Mouse (Mus musculus) erythroid progenitor cell, adult 5-6 weeks (primary cell): Measurements from ENCODE around the gene Napa. TPM values are rescaled to one million over a fixed set of nuclear protein-coding genes. Genes with fewer than 3 reads are reported as not detected.

ENCODE experiments used
- ATAC-seq: replicated peaks from 2 replicates; pipeline ENCODE4 v1.8.0; 2016; ENCODE audit warnings: moderate number of reproducible peaks, mild to moderate bottlenecking, moderate TSS enrichment, inconsistent platforms; ENCODE audit not compliant: poor library complexity, low FRiP score, severe bottlenecking
- total RNA-seq, 2 experiments: library from RNA; stranded (forward) in 1 of 2; stranded (reverse) in 1 of 2; fragments of 150-400 nt in 1 of 2; fragments of 186-747, 209-891 nt in 1 of 2; gene quantifications; 2 replicates each; pipeline versions ENCODE4 v1.2.3 to v1.2.4; 2015 to 2017; ENCODE audit warnings: low replicate concordance in 2 of 2

The Napa gene
- total RNA-seq (2015; ENCODE audit: low replicate concordance) (282 and 315 TPM in 2 replicates), total RNA-seq (2017; ENCODE audit: low replicate concordance) (141 and 162 TPM in 2 replicates)

- peak; percentile 85 for ATAC-seq
Observed at GRCm38 (mm10) chr7:16098021-16099017, at the start of gene Napa. Gene Napa (plus strand): TSS chr7:16098458.

DNA sequence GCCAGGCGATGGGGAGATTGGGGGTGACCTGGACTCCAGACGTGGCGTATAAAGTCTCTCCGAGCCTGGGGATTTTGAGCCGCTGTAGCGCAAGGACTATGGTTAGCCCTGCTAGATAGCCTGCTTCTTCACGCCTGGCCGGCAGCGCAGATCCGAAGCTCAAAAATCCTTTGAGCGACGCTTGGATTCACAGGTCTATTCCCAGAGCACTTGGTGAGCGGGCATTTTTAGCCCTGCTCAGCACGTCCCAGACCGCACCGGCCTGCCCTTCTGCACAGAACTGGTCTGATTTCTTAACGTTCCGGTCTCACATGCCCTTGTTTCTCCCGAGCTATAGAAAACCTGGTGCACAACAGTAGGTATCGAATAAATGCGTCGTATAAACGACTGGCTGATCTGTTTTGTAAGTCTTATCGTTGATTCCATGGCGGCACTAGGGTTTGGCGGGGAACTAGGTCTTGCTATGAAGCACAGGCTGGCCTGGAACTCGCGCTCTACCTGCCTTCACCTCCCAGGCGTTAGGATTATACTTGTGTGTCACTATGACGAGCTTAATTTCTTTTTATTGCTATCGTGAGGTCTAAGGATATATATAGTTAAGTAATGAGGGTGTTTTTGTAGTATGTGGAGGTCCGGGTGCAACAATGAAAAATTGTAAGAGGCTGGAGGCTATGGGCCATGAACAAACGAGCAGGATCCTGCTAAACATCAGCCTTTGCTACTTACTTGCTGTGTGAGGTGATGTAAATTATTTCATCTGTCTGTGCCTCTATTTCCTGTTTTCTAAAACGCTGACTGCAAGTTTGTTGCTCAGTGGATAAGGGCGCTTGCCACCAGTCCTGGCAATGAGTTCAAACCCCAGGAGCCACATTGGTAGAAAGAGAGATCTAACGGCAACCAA lies 49.3 kb upstream of the Napa start:
- 0 out of 2 replicates have a peak, but pooled peaks have one; percentile 3 for ATAC-seq

- no peak for ATAC-seq
Observed at GRCm38 (mm10) chr7:16049576-16049915, 48.7 kb upstream of the Napa start.

GRCm38 (mm10) chr7:16050600-16050999 lies 47.7 kb upstream of the Napa start:
- no peak for ATAC-seq

DNA sequence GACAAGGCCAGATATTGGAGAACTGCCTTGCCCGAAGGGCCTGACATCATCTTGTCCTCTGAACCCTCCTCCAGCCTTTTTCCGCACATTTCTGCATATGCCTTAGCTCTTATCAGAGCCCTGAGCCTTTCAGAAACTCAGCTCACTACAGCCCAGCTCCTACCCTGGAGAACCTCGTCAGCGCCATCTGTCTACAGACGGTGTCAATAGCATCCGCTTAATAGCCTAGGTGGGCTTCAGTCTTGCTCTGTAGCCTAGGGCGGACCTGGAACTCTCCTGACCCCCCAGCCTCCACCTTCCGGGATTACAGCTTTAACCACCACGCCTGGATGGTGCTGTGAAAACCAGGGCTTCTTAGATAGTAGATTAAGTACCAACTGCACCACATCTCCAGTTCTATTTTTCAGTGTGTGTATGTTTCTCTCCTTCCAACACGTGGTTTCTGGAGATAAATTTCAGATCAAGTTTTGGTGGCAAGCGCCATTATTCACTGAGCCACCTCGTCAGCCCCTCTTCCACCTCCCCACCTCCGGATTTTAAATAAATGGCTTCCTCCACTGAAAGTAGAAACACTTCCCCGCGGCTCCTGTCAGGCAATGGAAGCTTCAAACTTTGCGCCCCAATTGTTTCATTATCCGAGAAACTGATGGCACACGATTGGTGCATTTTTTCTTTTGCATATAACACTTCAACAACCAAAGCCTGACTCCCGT lies 46.2 kb upstream of the Napa start:
- peak; percentile 63 for ATAC-seq

- ATAC-seq: peak; percentile 74
Observed at GRCm38 (mm10) chr7:16052684-16053083, 45.6 kb upstream of the Napa start.

- no peak for ATAC-seq
Observed at GRCm38 (mm10) chr7:16053105-16053504, 45.2 kb upstream of the Napa start.

DNA sequence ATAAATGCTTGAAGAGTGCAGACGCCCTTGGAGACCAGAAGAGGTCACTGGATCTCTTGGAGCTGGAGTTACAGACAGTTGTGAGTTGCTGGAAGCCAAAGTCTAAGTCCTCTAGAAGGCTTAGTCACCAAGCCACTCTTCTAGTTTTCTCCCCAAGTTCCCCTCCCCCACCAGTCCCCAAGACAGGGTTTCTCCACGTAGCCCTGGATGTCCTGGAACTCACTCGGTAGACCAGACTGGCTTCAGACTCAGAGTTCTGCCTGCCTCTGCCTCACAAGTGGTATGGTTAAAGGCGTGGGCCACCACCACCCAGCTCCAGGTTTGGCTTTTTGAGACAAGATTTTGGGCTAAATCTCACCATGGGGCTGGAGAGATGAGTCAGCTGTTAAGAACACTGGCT lies 43.3 kb upstream of the Napa start:
- no peak for ATAC-seq

DNA sequence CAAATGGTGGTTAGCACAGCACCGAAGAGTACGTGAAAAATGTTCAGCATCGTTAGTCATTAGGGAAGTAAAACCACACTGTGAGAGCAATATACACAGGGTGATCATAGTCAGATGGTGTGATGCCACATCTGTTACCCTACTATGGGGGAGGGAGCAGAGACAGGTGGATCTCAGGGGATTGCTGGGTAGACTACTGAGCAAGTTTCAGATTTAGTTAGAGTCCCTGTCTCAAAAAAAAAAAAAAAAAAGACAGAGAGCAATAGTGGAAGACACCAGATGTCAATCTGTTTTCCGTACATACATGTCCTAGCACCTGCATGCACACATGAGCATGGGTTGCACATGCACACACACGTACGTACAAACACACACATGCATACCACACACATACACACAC lies 42.6 kb upstream of the Napa start:
- ATAC-seq: no peak

GRCm38 (mm10) chr7:16056459-16057135 lies 41.7 kb upstream of the Napa start:
- ATAC-seq: no peak

GRCm38 (mm10) chr7:16057136-16057534 lies 41.1 kb upstream of the Napa start:
- no peak for ATAC-seq

DNA sequence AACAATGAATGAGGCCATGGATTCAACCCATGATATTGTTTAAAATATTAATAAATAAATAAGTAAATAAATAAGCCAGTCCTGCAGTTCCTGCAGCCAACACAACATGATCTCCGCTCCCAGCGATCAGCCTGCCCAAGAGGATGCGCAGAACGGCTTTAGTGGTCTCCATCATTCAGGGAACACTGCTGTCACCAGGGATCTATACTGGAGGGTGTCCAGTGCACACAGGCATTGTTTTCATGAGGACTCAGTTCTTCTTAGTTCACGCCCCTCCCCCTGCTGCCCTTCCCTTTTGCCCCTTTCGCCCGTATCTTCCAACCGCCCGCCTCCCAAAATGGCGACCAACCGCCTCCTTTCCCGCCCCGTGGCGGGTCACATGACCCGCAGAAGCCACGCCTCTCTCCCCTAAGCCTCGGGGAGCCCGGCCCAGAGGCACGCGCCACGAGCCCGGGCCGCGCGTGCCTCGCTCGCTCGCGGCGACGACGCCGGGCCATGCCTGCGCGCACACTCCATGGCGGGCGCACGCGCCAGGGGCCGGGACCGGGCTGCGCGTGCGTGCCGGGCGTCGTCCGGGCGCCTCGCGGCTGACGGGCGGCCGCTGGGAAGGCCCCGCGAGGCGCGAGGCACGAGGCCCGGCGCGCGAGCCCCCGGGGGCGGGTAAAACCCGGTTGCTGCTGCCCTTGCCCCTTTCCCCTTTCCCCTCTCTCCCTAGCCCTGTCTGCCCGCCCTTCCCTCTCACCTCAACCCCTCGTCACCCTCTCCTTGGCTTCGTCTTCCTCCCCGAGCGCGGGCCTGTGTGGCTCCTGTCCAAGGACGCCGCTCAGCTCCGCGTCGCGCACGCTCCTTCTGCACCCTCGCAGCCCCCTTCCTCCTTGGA lies 36.8 kb upstream of the Napa start, which contains the start of gene Zfp541:
TSS of gene Zfp541 (plus strand) at position 596 of the 880 bp plus-strand sequence.
- ATAC-seq: no peak

GRCm38 (mm10) chr7:16062099-16062420 lies 36.2 kb upstream of the Napa start:
- no peak for ATAC-seq

GRCm38 (mm10) chr7:16063490-16063889 lies 34.8 kb upstream of the Napa start:
- ATAC-seq: 0 out of 2 replicates have a peak, but pooled peaks have one; percentile 57

GRCm38 (mm10) chr7:16070846-16071245 lies 27.4 kb upstream of the Napa start:
- ATAC-seq: no peak

DNA sequence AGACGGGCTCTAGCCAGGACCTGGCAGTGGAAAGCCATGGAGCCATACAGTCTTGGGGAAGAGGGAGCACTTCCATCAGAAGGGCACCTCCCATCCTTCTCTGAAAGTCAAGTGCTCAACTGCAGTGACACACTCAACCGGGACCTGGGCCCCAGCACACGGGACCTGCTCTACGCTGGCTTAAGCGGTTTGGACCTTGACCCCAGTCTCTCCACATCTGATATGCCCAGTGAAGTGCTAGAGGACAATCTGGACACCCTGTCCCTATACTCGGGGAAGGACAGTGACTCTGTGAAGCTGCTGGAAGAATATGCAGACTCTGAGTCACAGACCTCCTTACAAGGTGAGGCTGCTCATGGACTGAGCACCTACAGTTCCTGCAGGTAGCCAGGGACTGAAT lies 26.4 kb upstream of the Napa start:
- ATAC-seq: 0 out of 2 replicates have a peak, but pooled peaks have one; percentile 25

DNA sequence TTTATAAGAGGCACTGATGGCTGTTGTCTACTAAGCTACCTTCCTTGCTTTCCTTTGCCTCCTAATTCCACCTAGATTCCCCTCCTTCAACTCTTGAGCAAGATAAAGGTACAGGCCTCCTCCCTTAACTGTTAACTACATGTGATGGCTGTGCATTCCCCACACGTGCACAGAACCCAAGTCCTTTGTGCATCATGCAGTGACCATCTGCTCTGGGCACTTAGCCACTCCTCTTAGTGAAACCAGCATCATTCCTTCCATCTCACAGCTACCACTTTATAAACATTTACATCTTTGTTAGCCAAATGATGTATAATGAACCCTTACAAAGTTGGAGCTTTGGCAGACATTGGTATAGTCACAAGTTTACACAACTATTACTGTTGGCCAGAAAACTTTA lies 18.3 kb upstream of the Napa start:
- no peak for ATAC-seq

- ATAC-seq: no peak
Observed at GRCm38 (mm10) chr7:16080581-16080980, 17.7 kb upstream of the Napa start.
